ENCODE assay signal across 8 mouse cellular contexts in genomic region chr12:73053668-73054241, GRCm38 (mm10). TPM values are rescaled to one million over a fixed set of nuclear protein-coding genes. Genes with fewer than 3 reads are reported as not detected.
DNase-seq lines count a peak whose midpoint lies in the region; ATAC-seq and TF ChIP-seq lines count a peak whose summit lies in the region.

Gene Six1 (minus strand): TSS chr12:73053887.

- H3K4me1 ChIP-seq in CH12.LX (ENCODE audit: control insufficient read depth in 1 of 2, insufficient read depth in 2 of 2): peaks cover 0 to 12% of the 10 kb centered on the region in 2 experiments; a peak in 2 of 4 replicates
- H3K4me1 ChIP-seq in small intestine, adult 2 months (ENCODE audit: control insufficient read depth, insufficient read depth, insufficient read length, low read length): peaks cover 9% of the 10 kb centered on the region

- H3K27me3 ChIP-seq in CH12.LX (replicated peaks): peaks cover 33% of the 10 kb centered on the region
- peaks cover 62% of the 10 kb centered on the region for H3K27me3 ChIP-seq in small intestine, adult 2 months (ENCODE audit: control insufficient read depth, insufficient read depth, low read length)

- TF ChIP-seq CTCF in CH12.LX (conservative IDR thresholded peaks at IDR 0.05 in 1 of 2, IDR thresholded peaks at IDR 0.05 in 1 of 2; ENCODE audit: low read depth in 2 of 2, low read length in 2 of 2): peak in 1 of 2 experiments; percentile 72; a peak in 2 of 4 replicates
- TF ChIP-seq CTCF in small intestine, adult 2 months (IDR thresholded peaks at IDR 0.05; ENCODE audit: extremely low read depth, insufficient read length, insufficient replicate concordance, low read depth, low read length): no peak

- H3K27ac ChIP-seq in CH12.LX (ENCODE audit: insufficient read depth, low read depth): no peak within 1 kb of the TSS
- no peak within 1 kb of the TSS for H3K27ac ChIP-seq in small intestine, adult 2 months (ENCODE audit: insufficient read depth, low read depth, low read length)

- H3K9me3 ChIP-seq in CH12.LX (replicated peaks; ENCODE audit: low read length): no peaks in the 10 kb centered on the region

- H3K79me2 ChIP-seq in CH12.LX (replicated peaks; ENCODE audit: control insufficient read depth, extremely low read depth, insufficient read depth, poor library complexity, severe bottlenecking): no peaks in the 10 kb centered on the region

- peak within 1 kb of the TSS; percentile 70 for H3K4me2 ChIP-seq in CH12.LX (ENCODE audit: insufficient read depth, low read depth, poor library complexity, severe bottlenecking)

- 1% methylated on average over 42 of the region's 42 CpGs for WGBS in small intestine, adult 2 months

- DNase-seq in CH12.LX (ENCODE audit: extremely low read depth) (peak; percentile 72), R1 (ENCODE audit: low read depth, low spot score) (peak; percentile 93)
- peak; percentile 77 for DNase-seq in fibroblast of lung, adult 2 months (ENCODE audit: low read depth)
- DNase-seq in heart, postnatal 10 days: peak; percentile 87 to 88
- peak; percentile 80 to 91 for DNase-seq in kidney, postnatal 25 days
- no peak for DNase-seq in layer of hippocampus, adult 9-10 months (ENCODE audit: low spot score)

- dilution Hi-C loops in CH12.LX (cut with MboI; ENCODE audit: extremely low pct_ligation_motif_present, extremely low pct_unique_long_range_greater_than_20kb, low sequenced_read_pairs): no loop called here

- TF ChIP-seq POLR2A in CH12.LX (IDR thresholded peaks at IDR 0.05; ENCODE audit: low read depth, low read length): peak; percentile 73
- TF ChIP-seq POLR2A in small intestine, adult 2 months (IDR thresholded peaks at IDR 0.05; ENCODE audit: low read depth, low read length): no peak

- H3K4me3 ChIP-seq in CH12.LX (replicated peaks in 1 of 3; ENCODE audit: low read depth in 2 of 3, low read length in 2 of 3, poor library complexity in 1 of 3): peak within 1 kb of the TSS; percentile 54 to 77 (median 65)
- H3K4me3 ChIP-seq in small intestine, adult 2 months (ENCODE audit: low read depth, low read length): peak within 1 kb of the TSS; percentile 67

- TF ChIP-seq RAD21 in CH12.LX (IDR thresholded peaks at IDR 0.05; ENCODE audit: low read depth, low read length): peak; percentile 62

- peak within 1 kb of the TSS; percentile 79 for H3K9ac ChIP-seq in CH12.LX (ENCODE audit: insufficient read depth, low read depth)

- ATAC-seq in megakaryocyte, adult 5-6 weeks (ENCODE audit: poor library complexity, severe bottlenecking): peak; percentile 94

- TF ChIP-seq EP300 in CH12.LX (IDR thresholded peaks at IDR 0.05; ENCODE audit: low read length): no peak

- intact Hi-C loops in heart, postnatal 10 days (cut with DNase I): loop anchor here (2.0 kb wide), 1 partner anchor 271 kb away; no protein-coding TSS in a partner anchor

- H3K36me3 ChIP-seq in CH12.LX (replicated peaks in 1 of 2; ENCODE audit: control insufficient read depth in 1 of 2, insufficient read depth in 1 of 2, low read length in 1 of 2): no peaks in the 10 kb centered on the region
- H3K36me3 ChIP-seq in small intestine, adult 2 months (ENCODE audit: control insufficient read depth, insufficient read depth, low read length): no peaks in the 10 kb centered on the region

- in situ Hi-C loops in CH12.LX (cut with MboI; ENCODE audit: low pct_ligation_motif_present, low pct_unique_long_range_greater_than_20kb, low sequenced_read_pairs): no loop called here

TF ChIP-seq in CH12.LX, 34 proteins besides CTCF, POLR2A, EP300 and RAD21:
- no peak for TF ChIP-seq MXI1 (IDR thresholded peaks at IDR 0.05; ENCODE audit: low read depth, low read length)
- TF ChIP-seq JUN (IDR thresholded peaks at IDR 0.05; ENCODE audit: insufficient read depth, low read depth, low read length): no peak
- TF ChIP-seq NRF1 (IDR thresholded peaks at IDR 0.05; ENCODE audit: low read depth, low read length): no peak
- TF ChIP-seq TBP (conservative IDR thresholded peaks at IDR 0.05; ENCODE audit: low read depth, low read length): no peak
- peak; percentile 68 for TF ChIP-seq MEF2A (IDR thresholded peaks at IDR 0.05; ENCODE audit: borderline replicate concordance, low read depth, low read length)
- TF ChIP-seq ELF1 (IDR thresholded peaks at IDR 0.05; ENCODE audit: low read depth, low read length): peak; percentile 66; the same call in 1 of the 2 replicates
- no peak for TF ChIP-seq MAFK (IDR thresholded peaks at IDR 0.05; ENCODE audit: insufficient replicate concordance, low read length)
- peak; percentile 46 for TF ChIP-seq NELFE (IDR thresholded peaks at IDR 0.05; ENCODE audit: low read depth, low read length)
- peak; percentile 88 for TF ChIP-seq IRF4 (IDR thresholded peaks at IDR 0.05; ENCODE audit: low read depth, low read length)
- no peak for TF ChIP-seq MAX (IDR thresholded peaks at IDR 0.05; ENCODE audit: low read length)
- TF ChIP-seq HCFC1 (IDR thresholded peaks at IDR 0.05; ENCODE audit: low read depth, low read length): peak; percentile 56
- TF ChIP-seq CHD2 (IDR thresholded peaks at IDR 0.05; ENCODE audit: low read length): 0 out of 2 replicates have a peak, but pooled peaks have one; percentile 6
- no peak for TF ChIP-seq KAT2A (IDR thresholded peaks at IDR 0.05; ENCODE audit: insufficient replicate concordance, low read length)
- TF ChIP-seq TCF12 (IDR thresholded peaks at IDR 0.05; ENCODE audit: low read depth, low read length): peak; percentile 69; the same call in 1 of the 2 replicates
- no peak for TF ChIP-seq RCOR1 (conservative IDR thresholded peaks at IDR 0.05; ENCODE audit: low read depth, low read length)
- no peak for TF ChIP-seq ZNF384 (IDR thresholded peaks at IDR 0.05; ENCODE audit: low read depth, low read length)
- TF ChIP-seq ZC3H11A (IDR thresholded peaks at IDR 0.05; ENCODE audit: low read depth, low read length): no peak
- TF ChIP-seq MYC (IDR thresholded peaks at IDR 0.05; ENCODE audit: low read depth, low read length): no peak
- TF ChIP-seq SIN3A (IDR thresholded peaks at IDR 0.05; ENCODE audit: low read length): no peak
- TF ChIP-seq UBTF (IDR thresholded peaks at IDR 0.05; ENCODE audit: low read depth, low read length): peak; percentile 83
- TF ChIP-seq ZKSCAN1 (IDR thresholded peaks at IDR 0.05; ENCODE audit: borderline replicate concordance, low read depth, low read length): no peak
- TF ChIP-seq PAX5 (IDR thresholded peaks at IDR 0.05; ENCODE audit: low read length): no peak
- TF ChIP-seq SMC3 (IDR thresholded peaks at IDR 0.05; ENCODE audit: low read depth, low read length): peak; percentile 50
- TF ChIP-seq E2F4 (IDR thresholded peaks at IDR 0.05; ENCODE audit: insufficient replicate concordance, low read depth, low read length): peak; percentile 48; the same call in 1 of the 2 replicates
- peak; percentile 96 for TF ChIP-seq MAZ (IDR thresholded peaks at IDR 0.05; ENCODE audit: low read depth, low read length)

RNA-seq across cellular contexts. Expression of gene Six1, which starts in this region (rescaled TPM):
- total RNA-seq in CH12.LX (2012; rRNA removed) (8.1 and 9.5 TPM in 2 replicates), CH12.LX (2014; rRNA removed) (7.6 and 7.9 TPM in 2 replicates)
- 16.1 and 16.5 TPM in 2 replicates for polyA plus RNA-seq in CH12.LX (2012; ENCODE audit: insufficient read length, low read depth)
- under 1 TPM; 0.53 to 0.92 TPM for total RNA-seq in heart, postnatal 10 days (2021)
- total RNA-seq in megakaryocyte, adult 5-6 weeks (2015): 0.04 and 0.11 TPM in 2 replicates
- total RNA-seq in megakaryocyte, adult 5-6 weeks (2017): not detected in 2 replicates
- not detected in 2 replicates for polyA plus RNA-seq in small intestine, adult 2 months (2012; rRNA removed)

Comparison
In these comparisons a context has a peak if more than half of its experiments do, and no peak if none do; other contexts are left out.
1. RNA of gene Six1 (total RNA-seq): 7.6 to 9.5 TPM in CH12.LX; 0.53 to 0.92 TPM in heart, postnatal 10 days and 0.04 to 0.11 TPM in megakaryocyte, adult 5-6 weeks; every median in the first group is over 4 times any median in the second.
2. RNA of gene Six1 (polyA plus RNA-seq): 16.1 to 16.5 TPM in CH12.LX; not detected in small intestine, adult 2 months; every median in the first group is over 10 times any median in the second.
3. Peak in DNase-seq in heart, postnatal 10 days; RNA of the gene not detected or under 1 TPM.
4. Peak in ATAC-seq in megakaryocyte, adult 5-6 weeks; RNA of the gene not detected or under 1 TPM.